Mouse (Mus musculus): Measurements from ENCODE around the gene Dlgap4. TPM values are rescaled to one million over a fixed set of nuclear protein-coding genes. Genes with fewer than 3 reads are reported as not detected.

Dlgap4 gene
- polyA plus RNA-seq, 1 experiment, result 337 TPM

DNA sequence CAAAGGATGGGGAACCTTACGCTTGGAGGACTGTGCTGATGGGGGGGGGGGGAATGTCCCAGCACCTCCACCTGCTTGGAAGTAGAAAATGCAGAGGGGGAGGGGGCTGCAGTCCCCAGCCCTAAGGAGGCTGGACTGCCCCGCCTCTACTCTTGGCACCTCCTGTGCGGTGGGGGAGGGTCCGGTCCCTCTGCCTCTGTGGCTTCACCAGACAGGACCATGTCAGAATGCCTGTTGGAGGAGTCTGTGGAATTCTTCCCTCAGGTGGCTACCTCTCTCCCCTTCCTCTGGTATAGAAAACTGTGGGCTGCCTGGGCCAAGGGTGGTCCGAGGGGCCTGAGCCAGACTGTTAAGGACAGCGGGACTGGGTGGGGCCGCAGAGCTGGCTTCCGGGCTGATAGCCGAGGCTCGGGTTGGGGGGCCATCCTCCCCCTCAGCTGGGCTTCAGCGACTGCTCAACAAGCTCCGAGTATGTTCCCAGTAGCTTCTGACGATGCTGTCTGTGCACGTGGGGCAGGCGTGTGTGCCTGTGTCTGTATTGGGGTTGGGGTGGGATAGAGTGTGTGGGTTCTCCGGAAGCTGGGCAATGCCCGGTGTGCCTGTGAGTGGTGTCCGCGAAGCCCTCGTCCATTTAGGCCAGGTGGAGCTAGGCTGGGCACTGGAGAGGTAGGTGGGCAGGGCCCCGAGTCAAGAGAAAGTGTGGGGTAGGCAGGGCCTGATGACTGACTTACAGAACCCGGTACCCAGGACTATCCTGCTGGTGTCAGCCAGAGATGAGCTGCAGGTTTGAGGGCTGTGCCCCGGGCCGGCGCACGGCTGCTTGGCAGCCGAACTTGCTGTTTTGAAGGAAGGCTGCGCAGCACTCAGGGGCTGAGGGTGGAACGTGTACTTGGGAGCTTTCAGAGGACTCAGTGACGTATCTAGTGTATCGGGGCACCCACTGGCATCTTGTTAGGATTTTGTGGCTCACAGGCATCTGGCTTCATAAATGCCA, 1.5 kb downstream of the Dlgap4 start:
- no peak for TF ChIP-seq FLI1 (IDR thresholded peaks at IDR 0.05; ENCODE audit: low read length)
- TF ChIP-seq GATA1 (IDR thresholded peaks at IDR 0.05; ENCODE audit: borderline replicate concordance, low read length), result no peak
- H3K4me1 ChIP-seq, result peaks cover 38% of the 10 kb centered on the region
- H3K9me3 ChIP-seq, result no peaks in the 10 kb centered on the region
- H3K36me3 ChIP-seq (replicated peaks; ENCODE audit: low read length), result no peaks in the 10 kb centered on the region
- H3K27me3 ChIP-seq (replicated peaks), result peaks cover 96% of the 10 kb centered on the region
- no peak overlapping the region for H3K4me3 ChIP-seq (replicated peaks)

DNA sequence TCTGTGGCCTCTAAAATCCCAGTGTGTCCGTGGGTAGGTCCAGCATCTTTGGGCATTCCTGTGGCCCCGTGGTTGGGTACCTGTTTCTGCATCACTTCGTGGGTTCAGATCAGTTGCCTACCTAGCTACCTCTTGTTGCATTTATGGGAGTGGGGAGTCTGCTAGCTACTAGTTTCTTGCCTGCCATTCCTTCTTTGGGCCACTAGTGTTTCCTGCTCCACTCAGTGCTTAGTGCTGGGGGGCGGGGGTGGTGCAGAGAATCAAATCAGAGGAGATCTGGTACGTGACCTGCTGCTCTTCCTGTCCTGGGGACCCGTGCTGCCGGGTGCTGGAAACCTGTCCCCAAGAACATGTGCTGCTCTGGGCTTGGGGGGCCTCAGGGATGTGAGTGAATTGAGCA, 3.0 kb downstream of the Dlgap4 start:
- no peak overlapping the region for H3K4me3 ChIP-seq (replicated peaks)
- H3K9me3 ChIP-seq, result no peaks in the 10 kb centered on the region
- H3K27me3 ChIP-seq (replicated peaks), result peaks cover 95% of the 10 kb centered on the region
- TF ChIP-seq FLI1 (IDR thresholded peaks at IDR 0.05; ENCODE audit: low read length) (no peak), GATA1 (IDR thresholded peaks at IDR 0.05; ENCODE audit: borderline replicate concordance, low read length) (no peak)
- H3K4me1 ChIP-seq, result peaks cover 29% of the 10 kb centered on the region
- H3K36me3 ChIP-seq (replicated peaks; ENCODE audit: low read length), result no peaks in the 10 kb centered on the region

DNA sequence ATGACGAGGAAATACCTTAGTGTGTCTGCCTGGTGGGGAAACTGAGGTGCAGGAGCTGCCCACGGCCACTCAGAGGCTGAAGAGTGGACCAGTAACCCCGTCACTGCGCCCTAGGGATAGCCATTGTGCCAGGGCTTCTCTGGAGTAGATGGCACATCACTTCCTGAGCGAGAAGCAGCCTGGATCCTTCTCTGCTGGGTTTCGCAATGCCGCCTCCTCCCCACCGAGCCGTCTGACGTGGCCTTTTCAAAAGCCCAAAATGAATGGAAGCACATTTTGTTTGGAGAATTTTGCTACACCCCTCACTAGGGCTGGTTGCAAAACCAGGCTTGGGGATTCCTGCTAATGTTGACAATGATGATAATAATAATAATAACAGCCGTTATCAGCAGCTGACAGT, 4.0 kb downstream of the Dlgap4 start:
- Histone ChIP-seq H3K4me3 (replicated peaks) (no peak overlapping the region), H3K27me3 (replicated peaks) (peaks cover 96% of the 10 kb centered on the region), H3K9me3 (no peaks in the 10 kb centered on the region), H3K4me1 (peaks cover 24% of the 10 kb centered on the region), H3K36me3 (replicated peaks; ENCODE audit: low read length) (no peaks in the 10 kb centered on the region)
- TF ChIP-seq FLI1 (IDR thresholded peaks at IDR 0.05; ENCODE audit: low read length) (no peak), GATA1 (IDR thresholded peaks at IDR 0.05; ENCODE audit: borderline replicate concordance, low read length) (no peak)

DNA sequence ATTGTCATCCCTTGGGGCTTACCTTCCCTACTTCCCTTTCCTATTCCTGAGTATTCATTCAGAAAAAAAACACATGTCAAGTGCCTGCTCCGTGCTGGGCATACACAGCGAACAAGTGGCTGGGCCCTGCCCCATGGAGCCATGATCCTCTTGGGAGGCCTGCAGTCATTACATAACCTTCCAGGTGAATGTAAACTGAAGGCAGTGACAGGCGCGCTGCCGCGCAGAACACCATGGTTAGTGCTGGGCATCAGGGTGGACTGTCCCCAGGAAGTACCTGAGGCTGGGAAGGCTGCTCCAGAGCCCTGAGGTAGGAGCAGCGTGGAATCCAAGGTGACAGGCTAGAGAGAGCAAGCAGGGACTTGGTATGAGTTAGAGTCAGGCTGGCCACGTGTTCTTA, 7.4 kb downstream of the Dlgap4 start:
- peaks cover 96% of the 10 kb centered on the region for H3K27me3 ChIP-seq (replicated peaks)
- TF ChIP-seq GATA1 (IDR thresholded peaks at IDR 0.05; ENCODE audit: borderline replicate concordance, low read length), result no peak
- no peak for TF ChIP-seq FLI1 (IDR thresholded peaks at IDR 0.05; ENCODE audit: low read length)
- H3K36me3 ChIP-seq (replicated peaks; ENCODE audit: low read length), result no peaks in the 10 kb centered on the region
- H3K4me1 ChIP-seq, result no peaks in the 10 kb centered on the region
- no peak overlapping the region for H3K4me3 ChIP-seq (replicated peaks)
- H3K9me3 ChIP-seq, result no peaks in the 10 kb centered on the region

DNA sequence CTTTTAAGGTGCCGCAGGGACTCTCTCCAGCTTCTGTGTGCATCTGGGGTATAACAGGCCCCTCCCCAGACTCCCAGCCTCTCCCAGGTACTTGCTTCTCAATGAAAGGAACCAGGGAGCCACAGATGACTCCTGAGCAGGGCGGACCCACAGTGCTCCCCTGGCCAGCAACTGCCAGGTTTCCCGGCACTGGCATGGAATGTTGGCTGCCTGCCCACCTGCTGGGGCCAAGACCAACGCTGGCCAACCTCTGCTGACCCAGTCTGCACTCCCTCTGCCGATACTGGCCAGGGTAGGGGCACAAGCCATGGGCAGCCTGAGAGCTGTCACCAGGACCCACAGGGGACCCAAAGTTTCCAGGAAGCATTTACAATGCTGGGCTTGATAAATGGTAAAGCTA, 7.9 kb downstream of the Dlgap4 start:
- no peaks in the 10 kb centered on the region for H3K9me3 ChIP-seq
- TF ChIP-seq FLI1 (IDR thresholded peaks at IDR 0.05; ENCODE audit: low read length) (no peak), GATA1 (IDR thresholded peaks at IDR 0.05; ENCODE audit: borderline replicate concordance, low read length) (no peak)
- peaks cover 5% of the 10 kb centered on the region for H3K4me1 ChIP-seq
- H3K36me3 ChIP-seq (replicated peaks; ENCODE audit: low read length), result no peaks in the 10 kb centered on the region
- peaks cover 96% of the 10 kb centered on the region for H3K27me3 ChIP-seq (replicated peaks)
- no peak overlapping the region for H3K4me3 ChIP-seq (replicated peaks)

DNA sequence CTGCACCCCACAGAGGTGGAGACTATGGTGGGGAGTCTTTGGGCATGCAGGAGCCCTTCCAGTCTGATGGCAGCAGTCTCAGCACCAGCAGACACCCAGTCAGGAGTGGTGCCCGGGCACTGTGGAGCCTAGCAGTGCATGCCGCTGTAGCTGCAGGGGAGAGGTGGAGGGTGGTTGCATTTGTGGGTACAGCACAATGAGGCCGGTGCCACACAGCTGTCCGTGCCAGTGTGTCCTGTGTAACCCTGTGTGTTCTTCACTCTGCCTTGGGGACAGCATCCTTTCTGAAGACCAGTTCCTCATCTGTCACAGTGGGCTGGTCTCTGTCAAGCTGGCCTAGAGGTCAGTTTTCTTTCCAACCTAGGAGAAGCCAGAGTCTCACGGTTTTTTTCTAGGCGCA, 8.7 kb downstream of the Dlgap4 start:
- no peak overlapping the region for H3K4me3 ChIP-seq (replicated peaks)
- H3K27me3 ChIP-seq (replicated peaks), result peaks cover 90% of the 10 kb centered on the region
- no peaks in the 10 kb centered on the region for H3K9me3 ChIP-seq
- no peaks in the 10 kb centered on the region for H3K36me3 ChIP-seq (replicated peaks; ENCODE audit: low read length)
- H3K4me1 ChIP-seq, result peaks cover 7% of the 10 kb centered on the region
- TF ChIP-seq GATA1 (IDR thresholded peaks at IDR 0.05; ENCODE audit: borderline replicate concordance, low read length) (no peak), FLI1 (IDR thresholded peaks at IDR 0.05; ENCODE audit: low read length) (no peak)

DNA sequence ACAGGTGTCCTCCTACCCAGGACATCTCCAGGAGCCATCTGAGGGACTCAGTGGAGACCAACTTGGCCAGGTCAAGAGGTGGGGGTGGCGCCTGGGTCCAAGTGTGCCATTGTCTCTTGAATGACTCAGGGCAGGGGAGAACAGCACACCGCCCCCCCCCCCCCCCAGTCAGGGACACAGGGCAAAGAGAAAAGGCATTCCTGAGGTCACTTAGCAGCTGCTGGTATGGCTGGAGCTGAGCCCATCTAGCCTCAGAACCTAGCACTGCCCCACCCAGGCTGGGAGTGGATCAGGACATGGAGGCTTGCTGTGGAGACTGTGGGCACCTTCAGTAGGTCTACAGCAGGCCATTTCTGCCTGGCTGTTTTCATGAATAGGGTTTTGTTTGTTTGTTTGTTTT, 9.7 kb downstream of the Dlgap4 start:
- Histone ChIP-seq H3K4me3 (replicated peaks) (no peak overlapping the region), H3K36me3 (replicated peaks; ENCODE audit: low read length) (no peaks in the 10 kb centered on the region), H3K9me3 (no peaks in the 10 kb centered on the region), H3K4me1 (peaks cover 7% of the 10 kb centered on the region), H3K27me3 (replicated peaks) (peaks cover 86% of the 10 kb centered on the region)
- TF ChIP-seq FLI1 (IDR thresholded peaks at IDR 0.05; ENCODE audit: low read length) (no peak), GATA1 (IDR thresholded peaks at IDR 0.05; ENCODE audit: borderline replicate concordance, low read length) (no peak)

DNA sequence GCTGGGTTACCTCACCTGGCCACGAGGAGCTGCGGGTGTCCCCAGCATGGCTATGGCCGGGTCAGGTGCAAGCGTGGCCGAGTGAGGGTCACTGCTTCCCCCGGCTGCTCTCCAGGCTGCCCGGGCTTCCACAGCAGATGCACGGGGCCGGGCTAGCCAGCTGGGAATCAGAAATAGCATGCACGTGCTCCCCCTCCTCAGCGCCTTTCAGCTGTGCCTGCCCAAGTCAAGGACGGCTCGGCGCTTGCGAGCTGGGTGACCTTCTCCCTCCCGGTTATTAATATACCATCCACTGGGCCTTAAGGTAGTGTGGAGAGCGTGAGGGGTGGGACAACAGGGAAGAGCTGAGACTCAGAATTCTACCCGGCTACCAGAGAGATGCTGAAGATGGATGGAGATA, 11.8 kb downstream of the Dlgap4 start:
- no peak overlapping the region for H3K4me3 ChIP-seq (replicated peaks)
- peaks cover 6% of the 10 kb centered on the region for H3K9me3 ChIP-seq
- H3K4me1 ChIP-seq, result peaks cover 7% of the 10 kb centered on the region
- TF ChIP-seq FLI1 (IDR thresholded peaks at IDR 0.05; ENCODE audit: low read length), result no peak
- no peak for TF ChIP-seq GATA1 (IDR thresholded peaks at IDR 0.05; ENCODE audit: borderline replicate concordance, low read length)
- peaks cover 73% of the 10 kb centered on the region for H3K27me3 ChIP-seq (replicated peaks)
- H3K36me3 ChIP-seq (replicated peaks; ENCODE audit: low read length), result no peaks in the 10 kb centered on the region

DNA sequence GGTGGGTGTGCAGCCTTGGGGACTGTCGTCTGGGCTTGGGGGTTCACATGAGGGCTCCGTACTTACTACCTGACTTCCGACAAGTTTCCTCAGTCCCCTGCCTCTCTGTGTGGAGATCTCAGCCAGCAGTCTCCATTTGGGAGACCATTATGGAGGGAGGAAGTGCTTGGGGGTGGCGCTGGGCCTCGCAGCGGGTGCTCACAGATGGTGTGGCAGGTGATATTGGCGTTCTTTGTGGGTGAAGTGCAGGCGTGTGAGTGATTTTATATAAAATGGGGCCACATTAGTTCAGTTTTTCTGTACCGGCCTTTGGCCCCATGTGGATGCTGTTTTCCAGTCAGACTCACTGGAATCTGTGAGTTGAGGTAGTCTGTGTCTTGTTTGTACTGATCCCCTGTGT, 12.6 kb downstream of the Dlgap4 start:
- TF ChIP-seq GATA1 (IDR thresholded peaks at IDR 0.05; ENCODE audit: borderline replicate concordance, low read length), result no peak
- no peak for TF ChIP-seq FLI1 (IDR thresholded peaks at IDR 0.05; ENCODE audit: low read length)
- Histone ChIP-seq H3K36me3 (replicated peaks; ENCODE audit: low read length) (no peaks in the 10 kb centered on the region), H3K4me3 (replicated peaks) (no peak overlapping the region), H3K9me3 (peaks cover 14% of the 10 kb centered on the region), H3K27me3 (replicated peaks) (peaks cover 67% of the 10 kb centered on the region), H3K4me1 (peaks cover 7% of the 10 kb centered on the region)

DNA sequence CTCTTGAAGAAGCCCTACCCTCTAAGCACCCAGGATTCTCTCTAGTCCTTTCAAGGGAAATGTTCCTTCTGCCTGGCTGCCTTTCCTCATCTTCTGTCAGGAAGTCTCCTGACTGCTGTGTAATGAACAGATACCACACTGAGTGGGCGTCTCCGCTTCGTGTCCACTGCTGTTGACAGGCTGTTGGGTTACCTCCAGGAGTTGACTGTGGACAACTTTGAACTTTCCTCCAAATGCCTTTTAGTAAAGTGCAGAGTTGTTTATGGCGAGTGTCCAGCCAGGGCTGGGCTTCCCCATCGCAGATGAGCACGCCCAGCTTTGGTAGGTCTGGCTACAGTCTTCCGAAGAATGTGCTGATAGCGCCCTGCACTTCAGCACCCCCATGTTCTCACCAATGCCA, 13.0 kb downstream of the Dlgap4 start:
- no peak for TF ChIP-seq FLI1 (IDR thresholded peaks at IDR 0.05; ENCODE audit: low read length)
- TF ChIP-seq GATA1 (IDR thresholded peaks at IDR 0.05; ENCODE audit: borderline replicate concordance, low read length), result no peak
- H3K36me3 ChIP-seq (replicated peaks; ENCODE audit: low read length), result no peaks in the 10 kb centered on the region
- H3K4me1 ChIP-seq, result peaks cover 7% of the 10 kb centered on the region
- H3K9me3 ChIP-seq, result peaks cover 14% of the 10 kb centered on the region
- peaks cover 64% of the 10 kb centered on the region for H3K27me3 ChIP-seq (replicated peaks)
- no peak overlapping the region for H3K4me3 ChIP-seq (replicated peaks)
